Mouse (Mus musculus) neural tube, embryonic 11.5 days (tissue): ENCODE measurements around the gene Dpf3. TPM values are rescaled to one million over a fixed set of nuclear protein-coding genes. Genes with fewer than 3 reads are reported as not detected.

Experiments used
- ATAC-seq: fragments of 200-750 bp; cut with Nextera tagmentation; 2 replicates; pipeline ENCODE4 v1.8.0; 2017; ENCODE audit warnings: moderate number of reproducible peaks, mild to moderate bottlenecking, moderate TSS enrichment, moderate library complexity; ENCODE audit not compliant: insufficient read depth, low FRiP score, low TSS enrichment
- DNase-seq: peaks from one replicate; pipeline ENCODE4 v3.0.0-alpha.2; 2015; ENCODE audit warnings: low spot score
- H3K27ac ChIP-seq: fragments of 300-500 bp; sonication (generic); 2 replicates; pipeline ENCODE4 v1.5.1; 2014; ENCODE audit warnings: low read depth, mild to moderate bottlenecking, low read length
- H3K27me3 ChIP-seq: fragments of 300-500 bp; sonication (generic); 2 replicates; pipeline ENCODE4 v1.6.1; 2014; ENCODE audit warnings: mild to moderate bottlenecking, low read length, mixed read lengths; ENCODE audit not compliant: control insufficient read depth, insufficient read depth
- H3K36me3 ChIP-seq: fragments of 300-500 bp; sonication (generic); 2 replicates; pipeline ENCODE4 v1.6.1; 2014; ENCODE audit warnings: mild to moderate bottlenecking, low read length, moderate library complexity, mixed read lengths; ENCODE audit not compliant: control insufficient read depth, insufficient read depth
- H3K4me1 ChIP-seq: fragments of 300-500 bp; sonication (generic); 2 replicates; pipeline ENCODE4 v1.6.1; 2014; ENCODE audit warnings: low read length, mixed read lengths; ENCODE audit not compliant: control insufficient read depth, insufficient read depth
- H3K4me2 ChIP-seq: fragments of 300-500 bp; sonication (generic); 2 replicates; pipeline ENCODE4 v1.6.1; 2014; ENCODE audit warnings: low read depth, mild to moderate bottlenecking, moderate library complexity
- H3K4me3 ChIP-seq: fragments of 300-500 bp; sonication (generic); 2 replicates; pipeline ENCODE4 v1.5.1; 2014; ENCODE audit warnings: low read depth, low read length
- H3K9ac ChIP-seq: fragments of 300-500 bp; sonication (generic); 2 replicates; pipeline ENCODE4 v1.6.1; 2014; ENCODE audit warnings: mild to moderate bottlenecking, low read length
- H3K9me3 ChIP-seq: fragments of 300-500 bp; sonication (generic); 2 replicates; pipeline ENCODE4 v1.6.1; 2016; ENCODE audit warnings: low read length; ENCODE audit not compliant: control insufficient read depth
- WGBS: fragments of 180-500 bp; shearing (Covaris S2); extraction: QIAGEN DNeasy Blood & Tissue Kit; methylation state at CpG from one replicate; pipeline ENCODE4 v1.1.7; 2014; 5-methylcytosine and 5-hydroxymethylcytosine counted together
- polyA plus RNA-seq: library from polyadenylated mRNA; unstranded; fragments of >200 nt; fragmentation: Nextera tagmentation; extraction: Ambion mirVana; gene quantifications from 2 replicates; pipeline ENCODE4 v1.2.1, GENCODE M21; 2014

Dpf3 gene
- polyA plus RNA-seq, 1 experiment from 2014 or later, result 10.8 TPM

DNA sequence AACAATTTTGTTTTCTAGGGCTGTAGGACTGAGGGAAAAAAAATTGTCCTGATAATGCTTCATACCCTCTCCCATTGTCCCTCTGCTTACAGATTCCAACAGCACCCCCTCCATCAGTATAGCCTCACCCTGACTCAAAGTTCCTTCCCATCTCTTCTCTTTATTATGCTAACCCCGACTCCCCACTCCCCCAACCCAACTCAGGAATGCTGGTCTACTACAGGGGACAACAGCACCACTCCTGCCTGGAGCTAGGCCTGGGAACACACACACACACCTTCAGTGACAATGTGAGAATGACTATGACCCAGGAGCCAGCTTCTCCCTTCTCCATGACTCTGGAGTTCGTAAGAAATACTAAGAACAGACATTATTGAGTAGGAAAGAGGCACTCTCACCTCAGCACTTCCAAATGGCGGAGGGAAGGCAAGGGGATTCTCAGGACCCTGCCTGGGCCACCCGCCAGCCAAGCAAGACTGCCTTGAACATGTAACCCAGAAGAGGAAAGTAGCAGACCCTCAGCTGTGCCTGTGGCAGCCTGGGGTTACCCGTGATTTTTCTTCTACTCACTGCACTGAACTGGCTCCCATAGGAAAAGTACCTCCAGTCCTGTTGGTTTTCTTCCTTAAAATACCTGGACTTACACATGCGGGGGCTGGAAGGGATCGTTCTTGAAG lies 276.2 kb downstream of the Dpf3 start:
- DNase-seq, result no peak
- Histone ChIP-seq H3K4me2 (no peak overlapping the region), H3K4me3 (no peak overlapping the region), H3K4me1 (no peaks in the 10 kb centered on the region), H3K36me3 (no peaks in the 10 kb centered on the region), H3K27me3 (no peaks in the 10 kb centered on the region), H3K27ac (no peak overlapping the region), H3K9me3 (no peaks in the 10 kb centered on the region), H3K9ac (no peak overlapping the region)
- WGBS, result 69% methylated on average over 7 of the region's 7 CpGs
- no peak for ATAC-seq

DNA sequence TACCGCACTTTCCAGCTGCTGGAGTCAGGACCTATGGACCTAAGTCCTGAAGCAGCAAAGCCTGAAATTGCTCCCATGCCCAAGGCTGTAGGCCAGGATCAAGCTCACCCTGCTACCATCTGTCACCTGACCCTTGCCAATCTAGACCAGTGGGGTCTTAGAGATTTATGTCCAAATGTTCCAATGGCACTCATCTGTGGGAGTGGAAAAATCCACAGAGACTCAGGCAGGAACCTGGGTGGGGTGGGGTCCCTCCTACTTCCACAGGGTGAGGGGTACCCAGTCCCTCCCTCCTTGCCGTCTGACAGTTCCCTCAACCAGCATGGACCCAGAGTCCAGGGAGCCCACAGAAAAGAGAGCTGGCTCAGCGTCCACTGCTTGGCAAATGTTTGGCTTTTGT lies 276.8 kb downstream of the Dpf3 start:
- no peak overlapping the region for H3K9ac ChIP-seq
- H3K9me3 ChIP-seq, result no peaks in the 10 kb centered on the region
- H3K36me3 ChIP-seq, result no peaks in the 10 kb centered on the region
- 79% methylated on average over 3 of the region's 3 CpGs for WGBS
- H3K4me3 ChIP-seq, result no peak overlapping the region
- DNase-seq (no peak), ATAC-seq (no peak)
- H3K27me3 ChIP-seq, result no peaks in the 10 kb centered on the region
- H3K4me2 ChIP-seq, result no peak overlapping the region
- H3K4me1 ChIP-seq, result no peaks in the 10 kb centered on the region
- no peak overlapping the region for H3K27ac ChIP-seq

DNA sequence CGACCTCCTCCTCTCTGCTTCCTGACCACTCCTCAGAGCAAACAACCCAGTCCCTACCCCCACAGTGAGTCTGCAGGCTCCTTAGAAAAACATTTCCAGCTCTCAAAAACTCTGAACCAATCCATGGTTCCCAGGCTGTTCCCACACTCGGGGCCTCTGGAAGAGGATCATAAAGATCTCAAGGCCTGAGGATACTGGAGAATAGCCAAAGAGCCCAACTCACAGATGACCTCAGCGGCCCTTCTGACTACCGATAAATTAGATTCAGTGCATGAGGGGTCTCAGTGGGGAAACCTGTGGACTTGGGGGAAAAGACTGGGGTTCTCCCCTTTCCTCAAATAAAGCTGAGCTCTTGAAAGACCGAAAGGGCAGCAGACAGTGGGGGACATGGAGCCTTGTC lies 277.2 kb downstream of the Dpf3 start:
- no peak overlapping the region for H3K27ac ChIP-seq

DNA sequence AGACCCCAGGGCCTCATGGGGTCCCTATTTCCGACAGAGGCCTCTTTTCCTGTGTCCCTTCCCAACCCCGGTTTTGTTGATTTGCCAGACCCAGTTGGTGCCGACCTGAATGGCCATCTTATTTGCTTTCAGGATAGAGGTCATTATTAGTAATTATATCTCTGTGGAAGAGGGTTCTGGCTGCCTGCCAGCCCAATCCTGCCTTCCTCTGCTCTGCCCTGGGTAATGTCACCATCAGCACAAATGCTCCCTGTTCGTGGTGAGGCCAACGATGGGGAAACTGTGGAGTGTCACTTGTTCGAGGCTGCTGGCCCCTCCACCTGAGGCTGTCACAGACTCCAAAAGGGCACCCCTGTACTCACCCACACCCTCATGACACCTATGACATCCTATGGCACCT lies 278.1 kb downstream of the Dpf3 start:
- H3K36me3 ChIP-seq, result no peaks in the 10 kb centered on the region
- no peak for DNase-seq
- no peak overlapping the region for H3K4me2 ChIP-seq
- no peaks in the 10 kb centered on the region for H3K4me1 ChIP-seq
- ATAC-seq, result no peak
- 52% methylated on average over 6 of the region's 6 CpGs for WGBS
- no peak overlapping the region for H3K4me3 ChIP-seq
- no peaks in the 10 kb centered on the region for H3K9me3 ChIP-seq
- no peaks in the 10 kb centered on the region for H3K27me3 ChIP-seq
- H3K9ac ChIP-seq, result no peak overlapping the region
- no peak overlapping the region for H3K27ac ChIP-seq

More for the DNA sequence above, 277.2 kb downstream of the Dpf3 start:
- no peaks in the 10 kb centered on the region for H3K9me3 ChIP-seq
- 57% methylated on average over 5 of the region's 5 CpGs for WGBS
- no peaks in the 10 kb centered on the region for H3K4me1 ChIP-seq
- ATAC-seq (no peak), DNase-seq (no peak)
- no peak overlapping the region for H3K4me2 ChIP-seq
- no peak overlapping the region for H3K4me3 ChIP-seq
- no peak overlapping the region for H3K9ac ChIP-seq
- no peaks in the 10 kb centered on the region for H3K27me3 ChIP-seq
- H3K36me3 ChIP-seq, result no peaks in the 10 kb centered on the region

DNA sequence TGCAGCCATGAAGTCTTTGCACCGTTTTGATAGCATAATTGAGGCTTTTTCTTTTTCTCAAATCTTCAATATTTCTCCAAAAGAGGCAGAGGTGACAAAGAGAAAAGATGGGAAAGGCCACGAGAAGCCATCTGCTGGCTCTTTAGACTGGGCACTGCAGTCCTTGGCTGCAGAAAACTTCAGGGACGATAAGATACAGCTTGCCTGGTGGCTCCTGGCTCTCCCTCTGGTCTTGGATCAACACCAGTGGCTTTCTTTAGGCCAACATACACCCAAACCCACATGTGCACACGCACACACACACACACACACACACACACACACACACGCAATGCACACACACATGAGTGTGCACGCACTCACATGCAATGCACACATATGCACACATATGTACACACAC lies 278.7 kb downstream of the Dpf3 start:
- Histone ChIP-seq H3K4me3 (no peak overlapping the region), H3K9ac (no peak overlapping the region), H3K4me1 (no peaks in the 10 kb centered on the region), H3K4me2 (no peak overlapping the region), H3K27ac (no peak overlapping the region), H3K36me3 (no peaks in the 10 kb centered on the region), H3K27me3 (no peaks in the 10 kb centered on the region), H3K9me3 (no peaks in the 10 kb centered on the region)
- 61% methylated on average over 6 of the region's 6 CpGs for WGBS
- DNase-seq (no peak), ATAC-seq (no peak)

DNA sequence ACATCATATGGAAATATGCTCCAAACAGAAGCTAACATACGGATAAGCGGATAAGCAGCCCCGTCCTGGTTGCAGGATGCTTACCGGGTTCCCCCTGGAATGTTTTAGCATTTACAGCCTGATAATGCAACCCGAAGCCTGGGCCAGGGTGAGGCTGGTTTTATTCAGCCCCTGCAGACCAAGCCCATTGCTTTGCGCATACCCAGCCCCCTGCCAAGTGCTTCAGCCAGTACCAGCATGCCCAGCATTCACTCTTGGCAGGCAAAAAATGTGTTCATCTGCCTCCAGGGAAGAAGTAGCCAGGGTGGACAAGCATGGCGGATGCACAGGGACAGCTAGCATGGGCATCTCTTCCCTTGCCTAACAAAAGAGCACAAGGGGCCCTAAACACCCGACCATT lies 279.5 kb downstream of the Dpf3 start:
- Histone ChIP-seq H3K4me1 (no peaks in the 10 kb centered on the region), H3K27ac (no peak overlapping the region), H3K27me3 (no peaks in the 10 kb centered on the region), H3K4me3 (no peak overlapping the region), H3K4me2 (no peak overlapping the region), H3K36me3 (no peaks in the 10 kb centered on the region), H3K9me3 (no peaks in the 10 kb centered on the region), H3K9ac (no peak overlapping the region)
- DNase-seq, result no peak
- 53% methylated on average over 8 of the region's 8 CpGs for WGBS
- no peak for ATAC-seq

DNA sequence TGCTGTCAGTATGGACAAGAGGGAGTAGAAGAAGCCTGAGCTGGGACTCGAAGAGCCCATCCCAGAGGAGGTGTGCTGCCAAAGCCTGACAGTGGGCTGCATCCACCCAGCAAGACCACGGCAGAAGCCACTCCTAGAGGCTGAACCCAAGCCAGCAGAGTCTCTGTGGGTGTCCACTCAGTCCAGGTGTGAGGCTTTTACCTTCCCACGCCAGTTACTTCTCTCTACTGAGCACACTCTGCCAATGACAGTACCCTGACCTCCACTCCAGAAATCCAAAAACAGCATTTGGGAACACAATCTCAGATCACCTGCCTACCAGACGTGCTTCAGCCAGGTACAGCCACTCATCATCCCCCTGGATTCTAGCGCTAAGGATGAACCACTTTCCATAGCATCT lies 280.0 kb downstream of the Dpf3 start:
- Histone ChIP-seq H3K9ac (no peak overlapping the region), H3K9me3 (no peaks in the 10 kb centered on the region), H3K4me2 (no peak overlapping the region), H3K36me3 (no peaks in the 10 kb centered on the region), H3K4me1 (no peaks in the 10 kb centered on the region), H3K27me3 (no peaks in the 10 kb centered on the region), H3K27ac (no peak overlapping the region), H3K4me3 (no peak overlapping the region)
- 72% methylated on average over 5 of the region's 5 CpGs for WGBS
- no peak for ATAC-seq
- no peak for DNase-seq

DNA sequence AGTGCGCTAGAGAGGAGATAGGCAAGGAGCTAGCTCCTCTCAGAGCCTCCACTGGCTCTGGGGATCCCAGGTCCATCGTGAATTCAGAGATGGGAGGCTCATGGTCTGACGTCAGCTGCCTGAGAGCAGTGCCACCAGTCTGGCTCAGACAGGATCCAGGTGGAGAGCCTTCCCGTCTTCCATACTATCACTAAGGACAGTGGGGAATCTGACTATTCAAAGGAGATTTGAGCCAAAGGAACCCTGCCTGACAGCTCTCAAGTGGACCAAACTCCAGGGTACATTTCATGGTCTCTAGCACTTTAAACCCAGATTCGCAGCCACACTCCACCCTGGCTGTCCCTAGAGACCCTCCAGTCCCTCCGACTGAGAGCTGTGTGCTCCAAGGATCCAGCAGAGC lies 280.6 kb downstream of the Dpf3 start:
- Histone ChIP-seq H3K9ac (no peak overlapping the region), H3K27me3 (no peaks in the 10 kb centered on the region), H3K4me3 (no peak overlapping the region), H3K36me3 (no peaks in the 10 kb centered on the region), H3K4me2 (no peak overlapping the region), H3K9me3 (no peaks in the 10 kb centered on the region), H3K4me1 (no peaks in the 10 kb centered on the region), H3K27ac (no peak overlapping the region)
- no peak for DNase-seq
- 74% methylated on average over 6 of the region's 6 CpGs for WGBS
- no peak for ATAC-seq

DNA sequence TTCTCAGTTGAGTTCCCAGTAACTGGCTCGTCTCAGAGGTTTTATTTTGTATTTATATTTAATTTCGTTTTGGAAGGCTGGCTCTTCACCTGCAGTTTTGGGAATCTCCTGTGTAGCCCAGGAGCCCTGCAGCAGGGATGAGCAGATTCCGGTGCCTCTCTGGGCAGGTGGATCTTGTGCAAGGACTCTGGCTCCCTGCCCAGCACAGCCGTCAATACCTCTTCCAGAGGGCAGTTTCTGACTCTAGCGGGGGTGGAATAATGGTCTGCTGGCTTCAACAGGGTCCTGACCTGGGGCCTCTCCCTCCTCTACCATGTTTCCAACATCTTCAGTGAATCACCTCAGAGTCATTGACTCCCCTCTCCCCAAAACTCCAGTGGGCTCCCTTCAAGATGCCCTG lies 283.2 kb downstream of the Dpf3 start:
- DNase-seq, result no peak
- Histone ChIP-seq H3K4me3 (no peak overlapping the region), H3K4me1 (0 out of 2 replicates have a peak, but pooled peaks cover 3% of the 10 kb centered on the region), H3K27me3 (no peaks in the 10 kb centered on the region), H3K9me3 (no peaks in the 10 kb centered on the region), H3K27ac (no peak overlapping the region), H3K4me2 (no peak overlapping the region), H3K9ac (no peak overlapping the region), H3K36me3 (no peaks in the 10 kb centered on the region)
- no peak for ATAC-seq
- WGBS, result 72% methylated on average over 5 of the region's 5 CpGs
